Mouse (Mus musculus) layer of hippocampus, postnatal 10 days (tissue): ENCODE measurements around the gene Hoxb1. TPM values are rescaled to one million over a fixed set of nuclear protein-coding genes. Genes with fewer than 3 reads are reported as not detected.
A peak's percentile ranks its signal among the peaks of the same experiment; 100 is the strongest.

Source experiments
- DNase-seq, 2 experiments: peaks; one replicate each; pipeline ENCODE4 v3.0.0; 2021; ENCODE audit warnings: low spot score in 2 of 2
- microRNA-seq, 2 experiments: library from miRNA; unstranded; fragments of <30 nt; microRNA quantifications; one replicate each; pipeline ENCODE4 v1.2.0; 2021
- total RNA-seq, 2 experiments: library from RNA; stranded (reverse); gene quantifications; 2 replicates each; pipeline ENCODE4 v1.2.3; 2021

The Hoxb1 gene
- total RNA-seq, 2 experiments from 2014 or later, result not detected

- no peak for DNase-seq
Observed at GRCm38 (mm10) chr11:96396772-96397626, 31.4 kb downstream of the Hoxb1 start.

GRCm38 (mm10) chr11:96397806-96398335 is 32.3 kb downstream of the Hoxb1 start:
- DNase-seq, result no peak

GRCm38 (mm10) chr11:96399923-96400322 is 34.4 kb downstream of the Hoxb1 start:
- no peak for DNase-seq

DNA sequence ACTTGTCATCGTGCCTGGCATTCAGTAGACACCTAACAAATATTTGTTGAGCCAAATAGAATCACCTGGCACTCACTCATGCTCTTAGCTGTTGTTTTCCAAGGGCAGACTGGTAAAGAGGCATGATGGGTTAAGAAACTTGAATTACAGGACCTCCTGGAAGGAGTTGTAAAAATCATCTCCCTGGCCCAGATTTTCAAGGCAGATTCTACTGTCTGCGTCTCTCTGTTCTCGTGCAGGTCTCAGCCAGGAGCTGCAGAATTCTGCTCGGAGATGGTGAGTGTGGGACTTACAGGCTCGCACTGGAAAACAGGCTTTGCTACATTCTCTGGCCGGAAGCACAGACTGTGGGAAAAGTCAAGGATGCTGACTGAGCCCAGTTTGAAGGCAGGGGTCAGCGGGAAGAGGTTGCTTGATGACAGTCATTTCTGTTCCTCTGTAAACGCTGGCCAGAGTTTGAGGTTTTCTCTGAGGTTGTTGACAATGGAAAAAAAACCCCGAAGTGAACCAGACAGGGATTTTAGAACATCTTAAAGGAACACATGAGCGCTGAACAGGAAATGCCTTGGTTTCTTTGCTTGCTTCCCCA is 38.6 kb downstream of the Hoxb1 start:
- DNase-seq, result no peak

DNA sequence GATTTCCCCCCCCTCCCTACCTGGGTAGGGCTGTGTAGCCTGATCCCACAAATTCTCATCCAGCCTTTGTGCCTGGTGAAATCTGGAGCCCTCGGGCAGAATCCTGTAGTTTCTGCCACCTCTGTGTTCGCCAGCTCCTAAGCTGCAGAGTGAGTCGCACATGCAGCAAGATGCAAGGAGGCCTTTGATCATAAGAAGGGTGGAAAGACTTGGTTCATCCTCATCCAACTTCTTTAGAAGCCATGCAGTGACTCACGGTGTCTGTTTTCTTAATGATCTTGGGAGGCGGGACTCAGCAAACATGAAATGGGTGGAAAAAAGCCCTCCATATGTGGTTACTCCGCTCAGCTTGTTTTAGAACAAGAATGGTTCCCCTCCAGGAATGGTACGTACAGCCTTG is 39.3 kb downstream of the Hoxb1 start:
- no peak for DNase-seq

DNA sequence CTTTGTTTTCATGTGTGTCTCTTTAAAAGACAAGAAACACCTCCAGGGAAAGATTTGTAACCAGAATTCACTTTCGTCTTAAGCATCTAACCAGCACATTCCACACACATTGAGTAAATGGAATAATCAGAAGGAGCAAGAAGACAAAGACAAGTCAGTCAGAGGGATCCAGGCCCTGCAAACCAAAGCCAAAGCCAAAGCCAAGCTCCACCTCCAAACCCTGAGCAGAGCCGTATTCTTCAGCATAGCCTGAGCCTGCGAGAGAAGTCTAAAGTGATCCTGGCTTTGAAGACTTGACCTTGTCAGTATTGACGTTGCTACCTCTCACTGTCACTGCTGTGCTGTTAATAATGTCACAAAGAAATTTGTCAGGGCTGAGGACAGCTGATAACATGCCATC is 40.0 kb downstream of the Hoxb1 start:
- DNase-seq, result no peak

- peak; percentile 42 to 54 for DNase-seq
Observed at GRCm38 (mm10) chr11:96407191-96408072, 41.9 kb downstream of the Hoxb1 start.

DNA sequence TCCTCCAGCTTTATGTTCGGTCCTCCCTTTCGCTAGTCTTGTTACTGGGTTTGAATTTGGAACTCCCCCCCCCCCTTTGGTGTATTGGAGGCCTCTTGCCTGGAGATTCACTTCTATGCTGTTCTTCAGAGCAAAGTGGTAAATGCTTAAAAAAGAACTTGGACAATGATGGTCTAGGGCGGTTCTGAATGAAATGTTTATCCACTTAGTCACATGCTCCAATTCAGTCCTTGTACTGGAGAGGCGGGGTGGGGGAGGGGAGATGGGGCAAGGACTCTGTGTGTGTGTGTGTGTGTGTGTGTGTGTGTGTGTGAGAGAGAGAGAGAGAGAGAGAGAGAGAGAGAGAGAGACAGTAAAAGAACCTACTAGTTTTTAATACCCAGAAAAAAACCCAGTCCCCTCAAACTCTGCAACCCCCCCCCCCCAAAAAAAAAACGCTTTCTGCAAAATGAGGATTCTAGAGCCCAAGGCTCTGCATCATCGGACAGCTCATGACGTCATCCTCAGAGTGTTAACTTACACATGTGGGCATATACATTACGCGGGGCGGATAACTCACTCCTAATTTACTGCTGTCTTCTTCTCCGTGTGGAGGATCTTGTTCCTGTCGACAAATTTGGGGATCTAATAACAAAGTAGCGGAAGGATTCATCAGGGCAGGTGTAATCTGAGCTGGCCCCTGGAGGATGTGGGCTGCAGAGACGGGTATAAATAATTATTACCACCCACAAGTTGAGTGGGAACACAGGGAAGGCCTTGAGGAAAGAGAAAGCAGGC is 42.9 kb downstream of the Hoxb1 start:
- no peak for DNase-seq

- no peak for DNase-seq
Observed at GRCm38 (mm10) chr11:96411019-96411418, 45.5 kb downstream of the Hoxb1 start.

DNA sequence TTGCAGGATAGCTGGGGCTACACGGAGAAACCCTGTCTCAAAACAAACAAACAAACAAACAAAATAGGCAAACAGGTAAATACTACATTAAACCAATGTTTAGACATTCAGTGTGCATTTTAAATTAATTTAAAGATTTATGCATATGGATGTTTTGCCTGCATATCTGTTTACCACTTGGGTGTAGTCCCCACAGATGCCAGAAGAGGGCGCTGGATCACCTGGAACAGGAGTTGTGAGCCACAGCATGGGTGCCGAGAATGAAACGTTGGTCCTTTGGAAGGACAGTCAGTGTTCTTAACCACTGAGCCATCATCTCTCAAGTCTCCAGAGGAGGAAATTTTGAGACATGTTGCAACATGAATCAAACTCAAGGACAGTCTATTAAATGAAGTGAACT is 46.4 kb downstream of the Hoxb1 start:
- DNase-seq, result no peak

GRCm38 (mm10) chr11:96412941-96413491 is 47.5 kb downstream of the Hoxb1 start:
- no peak for DNase-seq

GRCm38 (mm10) chr11:96413527-96413926 is 48.0 kb downstream of the Hoxb1 start:
- peak; percentile 15 to 22 for DNase-seq

DNA sequence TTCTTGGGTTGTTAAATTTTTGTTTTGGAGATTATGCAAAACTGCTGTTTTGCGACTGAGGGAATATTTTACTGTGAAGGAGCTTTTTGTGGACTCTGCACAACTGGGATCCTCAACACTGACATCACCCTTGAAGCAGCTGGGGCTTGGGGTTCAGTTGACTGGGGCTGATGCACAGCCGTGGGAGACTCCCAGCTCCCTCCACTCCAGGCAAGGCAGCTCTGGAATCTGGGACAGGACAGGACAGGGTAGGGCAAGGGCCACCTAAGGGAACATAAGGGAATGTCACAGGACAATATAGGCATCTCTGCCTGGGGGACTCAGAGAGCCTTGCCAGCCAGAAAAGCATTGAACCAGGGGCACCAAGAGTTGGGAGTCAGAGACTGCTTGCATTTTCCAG is 48.5 kb downstream of the Hoxb1 start:
- no peak for DNase-seq

Small RNA genes within 50 kb of the gene (microRNA-seq; reads per million reads assigned to microRNA genes)
- gene Mir10a, result 5.5 to 8.7 reads per million in 2 experiments

Other genes starting within 250 kb of the Hoxb1 start
- under 1 TPM; 0.42 to 0.55 TPM for gene Ttll6, start 232.0 kb upstream of the Hoxb1 start, total RNA-seq
- not detected for gene Hoxb13, start 171.4 kb upstream of the Hoxb1 start, total RNA-seq
- not detected for gene Hoxb9, start 94.3 kb upstream of the Hoxb1 start, total RNA-seq
- not detected for gene Hoxb8, start 83.8 kb upstream of the Hoxb1 start, total RNA-seq
- not detected for gene Hoxb7, start 79.1 kb upstream of the Hoxb1 start, total RNA-seq
- gene Hoxb6, start 73.3 kb upstream of the Hoxb1 start, total RNA-seq, result not detected
- not detected for gene Hoxb5, start 62.4 kb upstream of the Hoxb1 start, total RNA-seq
- not detected for gene Hoxb4, start 47.5 kb upstream of the Hoxb1 start, total RNA-seq
- not detected for gene Hoxb3, start 42.4 kb upstream of the Hoxb1 start, total RNA-seq
- not detected for gene Hoxb2, start 15.2 kb upstream of the Hoxb1 start, total RNA-seq
- gene Skap1, start 98.8 kb downstream of the Hoxb1 start, total RNA-seq, result 1 to 10 TPM; 1.4 to 2.0 TPM